Mouse (Mus musculus): ENCODE measurements around the gene Ankrd61. TPM values are rescaled to one million over a fixed set of nuclear protein-coding genes. Genes with fewer than 3 reads are reported as not detected.

Gene Ankrd61
- polyA plus RNA-seq, 1 experiment from 2014 or later: 0.13 TPM

DNA sequence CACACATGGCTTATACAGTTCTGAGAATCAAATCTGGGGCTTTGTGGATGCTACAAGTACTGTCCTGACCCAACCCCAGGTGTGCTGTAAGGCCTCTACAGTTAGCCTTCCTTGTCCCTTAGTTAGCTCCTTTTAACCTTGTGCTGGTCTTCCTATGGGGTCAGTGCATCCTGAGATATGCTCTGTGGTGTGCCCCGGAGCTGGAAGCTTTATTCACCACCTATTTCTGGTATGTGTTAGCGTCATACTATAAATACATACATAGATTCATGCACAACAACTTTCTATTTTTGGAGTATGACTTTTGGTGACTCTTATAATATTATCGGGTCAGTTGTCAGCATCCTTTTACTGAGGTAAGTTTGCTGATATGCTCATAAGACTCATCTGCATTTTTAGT is 12.2 kb downstream of the Ankrd61 start:
- Histone ChIP-seq H3K9me3 (peaks cover 4% of the 10 kb centered on the region; the same call in 1 of the 2 replicates), H3K27me3 (no peaks in the 10 kb centered on the region), H3K4me3 (no peak overlapping the region), H3K4me1 (replicated peaks) (no peaks in the 10 kb centered on the region), H3K27ac (replicated peaks) (no peak overlapping the region), H3K4me2 (no peak overlapping the region), H3K9ac (no peak overlapping the region), H3K36me3 (peaks cover 99% of the 10 kb centered on the region)
- no peak for ATAC-seq (ENCODE audit: low read depth)
- 95% methylated on average over 3 of the region's 3 CpGs for WGBS

DNA sequence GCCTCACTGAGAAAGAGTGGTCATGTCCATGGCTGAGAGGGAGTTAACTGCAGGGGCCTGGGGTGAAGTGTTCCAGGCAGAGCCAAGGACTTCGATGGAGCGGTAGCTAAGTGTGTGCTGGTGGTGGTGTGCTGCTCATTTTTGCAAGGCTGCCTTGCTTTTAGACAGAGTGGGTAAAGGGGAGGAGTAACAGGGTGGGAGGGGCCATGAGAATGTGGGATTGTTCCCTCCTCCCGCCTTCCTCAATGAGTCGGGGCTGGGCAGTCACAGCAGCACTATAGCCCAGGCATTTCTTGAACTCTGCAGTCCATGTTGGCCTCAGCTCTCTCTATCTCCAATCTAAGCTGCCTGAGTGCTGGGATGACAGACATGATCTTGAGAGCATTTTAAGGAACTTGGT is 22.9 kb downstream of the Ankrd61 start:
- no peak for ATAC-seq (ENCODE audit: low read depth)
- Histone ChIP-seq H3K27me3 (no peaks in the 10 kb centered on the region), H3K4me1 (replicated peaks) (no peaks in the 10 kb centered on the region), H3K27ac (replicated peaks) (no peak overlapping the region), H3K4me3 (no peak overlapping the region), H3K9me3 (no peaks in the 10 kb centered on the region), H3K36me3 (peaks cover 79% of the 10 kb centered on the region), H3K9ac (no peak overlapping the region), H3K4me2 (no peak overlapping the region)
- WGBS: 66% methylated on average over 4 of the region's 4 CpGs

DNA sequence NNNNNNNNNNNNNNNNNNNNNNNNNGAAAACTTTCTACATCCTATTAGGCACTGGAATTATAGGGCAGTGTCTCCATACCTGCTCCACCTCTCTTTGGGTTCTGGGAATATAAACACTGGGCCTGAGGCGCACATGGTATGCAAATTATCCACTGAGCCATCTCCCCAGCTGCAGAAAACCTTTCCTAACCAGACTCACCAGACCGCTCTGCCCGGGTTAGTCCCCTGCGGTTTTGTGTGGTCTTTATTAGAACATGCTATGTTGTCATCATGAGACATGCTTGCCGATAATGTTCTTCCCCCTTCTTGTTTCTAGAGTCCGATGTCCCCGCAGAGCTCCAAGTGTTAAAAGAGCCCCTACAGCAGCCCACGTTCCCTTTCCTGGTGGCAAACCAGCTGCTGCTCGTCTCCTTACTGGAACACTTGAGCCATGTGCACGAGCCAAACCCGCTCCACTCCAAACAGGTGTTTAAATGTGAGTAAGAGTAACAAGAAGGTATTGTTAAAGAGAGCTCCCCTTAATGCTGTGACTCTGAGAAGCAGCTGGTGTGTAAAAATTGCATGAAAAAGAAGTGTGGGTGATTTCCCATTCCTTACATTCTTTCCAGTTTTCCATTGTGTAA is 25.8 kb downstream of the Ankrd61 start:
- Histone ChIP-seq H3K4me1 (replicated peaks) (no peaks in the 10 kb centered on the region), H3K27me3 (no peaks in the 10 kb centered on the region), H3K4me3 (no peak overlapping the region), H3K36me3 (peaks cover 50% of the 10 kb centered on the region), H3K27ac (replicated peaks) (no peak overlapping the region), H3K4me2 (no peak overlapping the region), H3K9me3 (no peaks in the 10 kb centered on the region), H3K9ac (no peak overlapping the region)
- WGBS: 93% methylated on average over 11 of the region's 11 CpGs
- ATAC-seq (ENCODE audit: low read depth): no peak

Other genes starting within 250 kb of the Ankrd61 start
- 27.7 and 31.5 TPM in 2 replicates for gene Usp42, start 165.4 kb downstream of the Ankrd61 start, polyA plus RNA-seq (2015; fragmentation: Nextera tagmentation; extraction: Ambion mirVana)
- gene Eif2ak1, start 79.9 kb downstream of the Ankrd61 start, polyA plus RNA-seq (2015; fragmentation: Nextera tagmentation; extraction: Ambion mirVana): 51.5 and 56.7 TPM in 2 replicates
- 80.4 and 92.9 TPM in 2 replicates for gene Aimp2, start 12.2 kb upstream of the Ankrd61 start, polyA plus RNA-seq (2015; fragmentation: Nextera tagmentation; extraction: Ambion mirVana)
- gene Pms2, start 12.3 kb upstream of the Ankrd61 start, polyA plus RNA-seq (2015; fragmentation: Nextera tagmentation; extraction: Ambion mirVana): 25.0 and 29.4 TPM in 2 replicates
- 2.5 TPM in 2 replicates for gene Gm42421, start 30.5 kb upstream of the Ankrd61 start, polyA plus RNA-seq (2015; fragmentation: Nextera tagmentation; extraction: Ambion mirVana)
- gene Rsph10b, start 35.4 kb upstream of the Ankrd61 start, polyA plus RNA-seq (2015; fragmentation: Nextera tagmentation; extraction: Ambion mirVana): 2.9 and 3.4 TPM in 2 replicates
- 88.9 and 89.9 TPM in 2 replicates for gene Ccz1, start 117.2 kb upstream of the Ankrd61 start, polyA plus RNA-seq (2015; fragmentation: Nextera tagmentation; extraction: Ambion mirVana)
- not detected in 2 replicates for gene Ocm, start 129.0 kb upstream of the Ankrd61 start, polyA plus RNA-seq (2015; fragmentation: Nextera tagmentation; extraction: Ambion mirVana)
- 7.1 and 7.4 TPM in 2 replicates for gene Lmtk2, start 202.8 kb upstream of the Ankrd61 start, polyA plus RNA-seq (2015; fragmentation: Nextera tagmentation; extraction: Ambion mirVana)

Data from neural tube, embryonic 13.5 days (tissue).